Mouse (Mus musculus): ENCODE measurements around the gene Traf3ip3.

The Traf3ip3 gene

DNA sequence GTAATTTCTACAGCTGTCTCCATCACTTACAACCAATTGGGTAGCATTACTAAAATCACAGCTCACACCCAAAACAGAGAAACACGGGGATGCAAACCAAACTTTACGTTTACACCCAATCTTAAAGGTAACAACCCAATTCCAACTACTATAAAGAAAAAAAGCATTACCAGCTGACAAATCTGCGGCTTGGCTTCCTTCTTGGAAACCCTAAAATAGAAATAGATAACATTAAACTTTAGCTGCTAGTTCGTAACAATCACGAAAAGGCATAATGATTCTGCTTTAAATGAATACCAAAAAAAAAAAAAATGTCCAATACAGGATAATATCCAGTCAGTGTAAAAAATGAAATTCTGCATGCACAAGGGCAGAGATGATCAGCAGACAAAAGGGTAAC is 72.2 kb downstream of the Traf3ip3 start:
- DNase-seq (ENCODE audit: low read depth, low spot score) = no peak

- peak; percentile 47 for DNase-seq (ENCODE audit: low read depth, low spot score)
These were observed 73.4 kb downstream of the Traf3ip3 start for GRCm38 (mm10) chr1:193128055-193128454.

DNA sequence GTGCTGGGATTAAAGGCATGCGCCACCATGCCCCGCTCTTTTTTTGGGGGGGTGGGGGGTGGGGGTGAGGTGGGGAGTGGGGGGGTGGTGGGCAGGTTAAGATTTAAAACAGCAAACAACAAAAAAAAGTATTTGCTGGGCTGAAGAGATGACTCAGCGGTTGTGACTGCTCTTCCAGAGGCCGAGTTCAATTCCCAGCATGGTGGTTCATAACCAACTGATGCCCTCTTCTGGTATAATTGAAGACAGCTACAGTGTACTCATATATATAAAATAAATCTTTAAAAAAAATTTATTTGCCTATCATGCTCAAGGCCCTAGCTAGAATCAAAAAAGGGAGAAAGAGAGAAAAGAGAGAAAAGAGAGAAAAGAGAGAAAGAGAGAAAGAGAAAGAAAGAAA is 75.7 kb downstream of the Traf3ip3 start:
- peak; percentile 69 for DNase-seq (ENCODE audit: low read depth, low spot score)

Measured in brain, adult 2 months (tissue).